Mouse (Mus musculus) liver, embryonic 14.5 days (tissue): ENCODE results near the gene Abhd16a. TPM values are rescaled to one million over a fixed set of nuclear protein-coding genes. Genes with fewer than 3 reads are reported as not detected.

Source experiments
- ATAC-seq: fragments of 200-750 bp; cut with Nextera tagmentation; 2 replicates; pipeline ENCODE4 v1.8.0; 2017; ENCODE audit warnings: moderate number of reproducible peaks, mild to moderate bottlenecking, moderate library complexity; ENCODE audit not compliant: insufficient read depth
- DNase-seq, 3 experiments: peaks; one replicate each; pipeline ENCODE4 v3.0.0-alpha.2; 2012 to 2013; ENCODE audit warnings: low read depth in 3 of 3, low spot score in 3 of 3
- H3K27ac ChIP-seq: fragments of 300-500 bp; sonication (generic); 2 replicates; pipeline ENCODE4 v1.5.1; 2014; ENCODE audit warnings: moderate library complexity, mild to moderate bottlenecking, control low read depth, inconsistent platforms
- H3K27me3 ChIP-seq: fragments of 300-500 bp; sonication (generic); 2 replicates; pipeline ENCODE4 v1.6.1; 2014; ENCODE audit warnings: mild to moderate bottlenecking, low read length, moderate library complexity; ENCODE audit not compliant: control insufficient read depth, insufficient read depth
- H3K36me3 ChIP-seq: fragments of 300-500 bp; sonication (generic); replicated peaks from 2 replicates; pipeline ENCODE4 v1.6.1; 2014; ENCODE audit warnings: low read depth; ENCODE audit not compliant: control insufficient read depth, insufficient read depth
- H3K4me1 ChIP-seq, 2 experiments: fragments of 200-500 bp in 1 of 2; fragments of 300-500 bp in 1 of 2; sonication (generic) in 1 of 2; replicated peaks; 2 replicates each; pipeline ENCODE4 v1.6.1; 2012 to 2014; ENCODE audit warnings: antibody characterized with exemption in 1 of 2, inconsistent platforms in 1 of 2, low read length in 1 of 2; ENCODE audit not compliant: control insufficient read depth in 2 of 2, insufficient read depth in 2 of 2
- H3K4me2 ChIP-seq: fragments of 300-500 bp; sonication (generic); 2 replicates; pipeline ENCODE4 v1.6.1; 2014; ENCODE audit warnings: low read depth, mild to moderate bottlenecking, control low read depth, moderate library complexity
- H3K4me3 ChIP-seq, 2 experiments: fragments of 200-500 bp in 1 of 2; fragments of 300-500 bp in 1 of 2; sonication (generic) in 1 of 2; 2 replicates each; pipeline ENCODE4 v1.5.1; 2012 to 2014; ENCODE audit warnings: low read depth in 2 of 2, low read length in 2 of 2, mild to moderate bottlenecking in 2 of 2, control low read depth in 1 of 2, inconsistent platforms in 1 of 2, moderate library complexity in 1 of 2; ENCODE audit not compliant: insufficient read depth in 1 of 2
- H3K9ac ChIP-seq: fragments of 300-500 bp; sonication (generic); replicated peaks from 2 replicates; pipeline ENCODE4 v1.6.1; 2014; ENCODE audit warnings: mild to moderate bottlenecking, control low read depth, moderate library complexity
- H3K9me3 ChIP-seq: fragments of 300-500 bp; sonication (generic); 2 replicates; pipeline ENCODE4 v1.6.1; 2016; ENCODE audit warnings: low read length, mixed read lengths; ENCODE audit not compliant: control insufficient read depth
- CTCF ChIP-seq: IDR thresholded peaks from 2 replicates; pipeline ENCODE4 v1.5.1; 2016; ENCODE audit warnings: antibody characterized with exemption, low read depth, control low read depth
- EP300 ChIP-seq: IDR thresholded peaks from 2 replicates; pipeline ENCODE4 v1.6.1; 2016; ENCODE audit warnings: antibody characterized with exemption, low read depth
- WGBS: fragments of 180-500 bp; shearing (Covaris S2); extraction: QIAGEN DNeasy Blood & Tissue Kit; methylation state at CpG from one replicate; pipeline ENCODE4 v1.1.7; 2014; ENCODE audit not compliant: insufficient replicate concordance; 5-methylcytosine and 5-hydroxymethylcytosine counted together
- polyA plus RNA-seq, 2 experiments: library from polyadenylated mRNA; depleted of rRNA in 1 of 2; stranded (reverse) in 1 of 2; unstranded in 1 of 2; fragments of >200 nt; fragmentation: Nextera tagmentation in 1 of 2; extraction: Ambion mirVana in 1 of 2; gene quantifications; 2 replicates each; pipeline versions ENCODE4 v1.2.1 to v1.2.3; 2012 to 2014

The Abhd16a gene
- polyA plus RNA-seq, 2 experiments, result 30.0 to 42.3 TPM

GRCm38 (mm10) chr17:35135591-35136320 lies 46.7 kb downstream of the Abhd16a start:
- Histone ChIP-seq H3K9ac (peak overlapping the region; percentile 81), H3K9me3 (no peaks in the 10 kb centered on the region), H3K27ac (peak overlapping the region; percentile 69), H3K4me2 (peak overlapping the region; percentile 93), H3K27me3 (no peaks in the 10 kb centered on the region), H3K4me1 (peaks cover 10 to 12% of the 10 kb centered on the region in 2 experiments), H3K4me3 (peak overlapping the region; percentile 72 to 83), H3K36me3 (peaks cover 27% of the 10 kb centered on the region)
- ATAC-seq (peak; percentile 36), DNase-seq (peak; percentile 40 to 56 (median 45))
- under 1% methylated on average over 41 of the region's 43 CpGs for WGBS
- TF ChIP-seq CTCF (0 out of 2 replicates have a peak, but pooled peaks have one; percentile 20), EP300 (no peak)

GRCm38 (mm10) chr17:35139269-35139668 lies 50.2 kb downstream of the Abhd16a start:
- no peaks in the 10 kb centered on the region for H3K9me3 ChIP-seq
- no peak overlapping the region for H3K9ac ChIP-seq
- H3K36me3 ChIP-seq, result peaks cover 62% of the 10 kb centered on the region
- H3K27me3 ChIP-seq, result no peaks in the 10 kb centered on the region
- no peak overlapping the region for H3K27ac ChIP-seq
- H3K4me3 ChIP-seq, result no peak overlapping the region
- H3K4me2 ChIP-seq, result no peak overlapping the region
- DNase-seq (no peak), ATAC-seq (no peak)
- 84% methylated on average over 3 of the region's 3 CpGs for WGBS
- TF ChIP-seq CTCF (no peak), EP300 (no peak)
- peaks cover 10 to 12% of the 10 kb centered on the region in 2 experiments for H3K4me1 ChIP-seq

GRCm38 (mm10) chr17:35140490-35140996 lies 51.5 kb downstream of the Abhd16a start:
- H3K9me3 ChIP-seq, result no peaks in the 10 kb centered on the region
- no peak overlapping the region for H3K4me2 ChIP-seq
- no peak for TF ChIP-seq CTCF
- DNase-seq (no peak), ATAC-seq (no peak)
- H3K9ac ChIP-seq, result no peak overlapping the region
- no peak overlapping the region for H3K27ac ChIP-seq
- whole genome bisulfite sequencing, result 75% methylated on average over 16 of the region's 16 CpGs
- peaks cover 74% of the 10 kb centered on the region for H3K36me3 ChIP-seq
- H3K4me3 ChIP-seq, result no peak overlapping the region
- no peaks in the 10 kb centered on the region for H3K27me3 ChIP-seq
- H3K4me1 ChIP-seq, result peaks cover 10 to 12% of the 10 kb centered on the region in 2 experiments

GRCm38 (mm10) chr17:35141971-35142370 lies 52.9 kb downstream of the Abhd16a start:
- 71% methylated on average over 6 of the region's 6 CpGs for WGBS
- DNase-seq, result no peak
- no peak for TF ChIP-seq EP300
- H3K27me3 ChIP-seq, result no peaks in the 10 kb centered on the region
- no peak overlapping the region for H3K27ac ChIP-seq
- no peak overlapping the region for H3K4me3 ChIP-seq
- H3K9ac ChIP-seq, result no peak overlapping the region
- ATAC-seq, result no peak
- peaks cover 86% of the 10 kb centered on the region for H3K36me3 ChIP-seq
- H3K4me1 ChIP-seq, result peaks cover under 1 to 4% of the 10 kb centered on the region in 2 experiments; a peak in 3 of 4 replicates
- no peaks in the 10 kb centered on the region for H3K9me3 ChIP-seq
- no peak overlapping the region for H3K4me2 ChIP-seq

GRCm38 (mm10) chr17:35146139-35146538 lies 57.1 kb downstream of the Abhd16a start:
- DNase-seq, result no peak
- peaks cover 82% of the 10 kb centered on the region for H3K36me3 ChIP-seq
- H3K9ac ChIP-seq, result no peak overlapping the region
- H3K9me3 ChIP-seq, result no peaks in the 10 kb centered on the region
- no peak overlapping the region for H3K27ac ChIP-seq
- no peak for ATAC-seq
- H3K4me3 ChIP-seq, result no peak overlapping the region
- no peaks in the 10 kb centered on the region for H3K4me1 ChIP-seq
- 78% methylated on average over 5 of the region's 5 CpGs for WGBS
- TF ChIP-seq EP300 (no peak), CTCF (no peak)
- no peaks in the 10 kb centered on the region for H3K27me3 ChIP-seq
- H3K4me2 ChIP-seq, result no peak overlapping the region
